Mouse (Mus musculus) layer of hippocampus, adult 9-11 months (tissue): Measurements from ENCODE around the gene Pygo2.
A peak's percentile ranks its signal among the peaks of the same experiment; 100 is the strongest.

ENCODE experiments used
- DNase-seq: peaks from one replicate; pipeline ENCODE4 v3.0.0; 2022

Gene Pygo2

DNA sequence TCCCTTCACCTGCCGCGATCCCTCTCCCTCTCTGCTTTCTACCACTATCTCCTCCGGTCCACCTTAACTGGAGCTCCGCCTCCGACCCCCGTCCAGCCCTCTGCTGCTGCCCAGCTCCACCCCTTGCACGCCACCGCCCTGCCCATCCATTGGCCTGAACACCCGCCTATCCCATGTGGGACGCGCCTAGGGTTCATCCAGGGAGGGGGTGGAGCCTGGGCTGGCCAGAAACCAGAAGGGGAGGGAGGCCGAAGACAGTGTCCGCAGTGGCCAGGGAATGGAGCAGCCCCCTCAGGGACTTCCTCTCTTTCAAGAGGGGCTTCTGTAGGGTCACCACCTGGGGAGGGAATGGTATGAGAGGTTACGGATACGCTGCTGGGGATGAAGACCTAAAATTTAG lies 36.4 kb upstream of the Pygo2 start:
- peak; percentile 98 for DNase-seq

DNA sequence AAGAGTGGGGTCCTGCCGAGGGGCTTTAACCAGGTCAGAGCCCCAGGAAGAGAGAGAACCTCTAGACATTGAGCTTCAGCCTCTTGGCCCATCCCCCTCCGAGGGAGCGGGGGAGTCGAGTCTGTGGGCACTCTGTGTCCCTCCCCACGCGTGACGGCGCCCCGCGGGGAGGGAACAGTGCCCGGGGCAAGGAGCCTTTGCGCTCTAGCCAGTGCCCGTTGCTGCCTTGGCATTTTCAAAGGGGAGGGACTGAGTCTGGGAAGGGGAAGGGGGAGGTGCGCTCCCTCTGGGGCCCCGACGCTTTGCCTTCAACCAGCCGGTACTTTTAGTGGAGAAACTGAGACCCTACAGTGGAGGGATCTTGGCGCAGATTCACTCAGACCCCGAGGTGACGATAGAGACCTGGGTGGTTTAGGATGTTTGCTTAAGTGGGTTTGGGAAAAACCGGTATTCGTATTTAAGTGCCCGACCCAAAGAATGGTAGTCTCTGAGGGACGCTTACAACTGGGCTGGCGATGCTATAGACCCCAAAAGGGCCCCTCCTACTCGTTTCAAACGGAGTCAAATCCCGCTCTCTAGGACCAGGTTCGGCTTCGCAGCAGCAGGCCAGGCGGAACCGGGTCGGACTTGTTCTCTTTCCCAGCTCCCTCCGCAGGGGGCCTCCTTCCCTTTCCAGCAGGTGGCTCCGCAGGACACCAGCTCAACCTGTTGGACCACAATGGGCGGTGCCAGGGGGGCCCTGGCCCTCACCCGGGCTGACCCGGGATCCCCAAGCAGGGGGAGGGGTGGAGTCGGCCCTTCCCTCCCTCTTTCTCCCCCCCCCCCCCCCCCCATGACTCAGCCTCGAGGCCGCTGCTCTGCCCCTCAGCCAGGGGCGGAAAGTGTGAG lies 35.8 kb upstream of the Pygo2 start, which contains the start of gene Zbtb7b:
Zbtb7b (minus strand) TSS at position 771 of the 888 bp plus-strand sequence.
- peak; percentile 76 for DNase-seq

DNA sequence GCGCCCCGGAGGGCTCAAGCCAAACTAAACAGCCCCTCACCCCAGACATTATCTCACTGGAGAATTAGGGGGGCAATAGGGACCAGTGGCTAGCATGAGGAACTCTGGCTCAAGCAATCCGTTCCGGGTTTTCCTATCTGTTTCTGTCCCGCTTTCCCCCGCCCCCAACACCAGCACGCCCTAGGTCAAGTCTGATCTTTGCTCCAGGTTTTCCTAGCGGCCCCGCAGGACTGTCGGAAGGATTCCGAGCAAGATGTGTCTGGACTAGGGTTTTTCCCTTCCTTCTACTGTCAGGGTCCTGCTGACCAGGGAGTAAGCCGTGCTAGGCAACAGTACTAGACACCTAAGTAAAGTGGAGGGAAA lies 35.1 kb upstream of the Pygo2 start:
- peak; percentile 78 for DNase-seq

DNA sequence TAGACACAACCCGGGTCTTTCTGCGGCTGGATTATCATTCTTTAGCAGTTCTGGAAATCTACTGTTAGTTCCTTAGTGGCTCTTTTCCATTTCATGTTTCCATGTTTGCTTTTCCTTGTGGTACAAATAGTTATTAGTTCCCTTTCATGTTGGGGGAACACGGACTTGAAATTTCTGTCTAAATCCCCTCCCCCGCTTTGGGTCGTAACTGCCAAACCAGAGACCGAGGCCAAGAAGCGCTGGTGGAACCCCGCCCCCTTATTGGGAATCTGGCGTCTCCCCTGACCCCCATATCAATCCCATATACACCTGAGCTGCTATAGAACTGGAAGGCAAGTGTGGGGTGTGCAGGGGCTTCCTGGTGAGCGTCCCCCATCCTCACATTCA lies 34.6 kb upstream of the Pygo2 start:
- no peak for DNase-seq

DNA sequence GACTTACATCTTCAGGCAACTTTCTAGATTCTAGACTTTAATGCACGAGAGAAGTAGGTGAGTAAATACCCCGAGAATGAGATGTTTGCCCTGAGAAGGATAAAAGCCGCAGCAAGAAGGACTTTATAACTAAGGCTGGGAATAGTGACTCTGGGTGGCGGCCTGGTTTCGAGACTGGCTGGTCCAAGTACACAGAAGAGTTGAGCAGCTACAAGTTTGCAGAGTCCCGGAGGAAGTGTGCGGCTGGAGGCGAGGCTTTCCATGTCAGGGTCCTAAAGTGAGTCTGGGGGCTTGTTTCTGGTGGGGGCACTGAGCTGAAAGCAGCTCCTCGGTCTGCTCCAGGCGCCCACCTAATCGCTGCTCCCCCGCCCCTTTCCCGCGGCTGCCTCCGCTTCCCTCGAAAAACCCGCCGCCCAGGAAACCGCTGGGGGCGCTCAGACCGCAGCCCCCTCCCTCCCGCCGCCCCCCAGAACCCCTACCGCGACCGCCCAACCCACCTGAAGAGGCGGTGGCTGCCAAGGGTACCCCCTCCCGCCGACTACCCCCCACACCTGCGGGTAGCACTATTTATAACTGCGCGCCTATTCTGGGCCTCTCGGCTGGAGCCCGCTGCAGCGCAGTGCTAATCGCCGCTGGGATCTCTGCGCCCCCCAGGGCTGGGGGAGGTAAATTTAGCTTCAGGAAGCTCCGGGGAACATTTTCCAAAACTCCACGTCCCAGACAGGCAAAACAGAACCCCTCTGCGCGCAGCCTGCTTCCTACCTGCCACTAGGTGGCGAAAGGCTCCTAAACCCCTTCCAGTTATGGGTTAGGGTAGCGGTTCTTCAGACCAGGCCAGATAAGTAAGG lies 34.0 kb upstream of the Pygo2 start:
- DNase-seq: no peak

DNA sequence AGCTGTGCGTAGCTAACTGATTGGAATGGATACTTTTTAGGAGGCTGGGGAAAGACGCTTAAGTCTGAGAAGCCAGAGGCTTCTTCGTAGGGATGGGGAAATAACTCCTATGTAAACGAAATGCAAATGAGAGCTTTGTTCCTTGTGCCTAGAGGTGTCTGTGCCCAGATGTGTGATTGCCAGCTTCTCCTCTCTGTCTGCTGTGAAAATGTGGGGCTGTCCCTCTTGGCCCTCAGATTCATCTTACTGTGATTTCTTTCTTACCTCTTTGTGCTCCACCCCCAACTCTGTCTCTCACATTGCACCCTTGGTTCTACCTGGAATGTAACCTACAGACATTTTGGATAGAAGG lies 33.4 kb upstream of the Pygo2 start:
- DNase-seq: no peak

DNA sequence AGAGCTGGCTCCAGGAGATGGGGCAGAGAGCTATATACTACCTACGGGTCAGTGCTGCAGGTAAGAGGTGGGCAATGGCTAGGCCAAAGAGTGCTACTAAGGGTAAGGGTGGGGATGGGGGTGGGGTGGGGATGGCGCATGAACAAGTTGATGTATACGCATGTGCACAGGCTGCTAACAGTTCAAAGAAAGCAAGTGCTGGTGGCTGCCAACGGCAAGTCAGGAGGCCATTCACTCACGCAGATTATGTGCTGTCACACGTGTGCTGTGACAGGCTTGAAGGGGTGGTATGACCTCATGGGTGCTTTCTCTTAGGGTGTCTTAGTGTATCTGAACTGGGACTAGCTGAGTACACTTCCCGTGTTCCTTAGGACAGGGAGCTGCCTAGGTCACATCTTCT lies 28.7 kb upstream of the Pygo2 start:
- no peak for DNase-seq

DNA sequence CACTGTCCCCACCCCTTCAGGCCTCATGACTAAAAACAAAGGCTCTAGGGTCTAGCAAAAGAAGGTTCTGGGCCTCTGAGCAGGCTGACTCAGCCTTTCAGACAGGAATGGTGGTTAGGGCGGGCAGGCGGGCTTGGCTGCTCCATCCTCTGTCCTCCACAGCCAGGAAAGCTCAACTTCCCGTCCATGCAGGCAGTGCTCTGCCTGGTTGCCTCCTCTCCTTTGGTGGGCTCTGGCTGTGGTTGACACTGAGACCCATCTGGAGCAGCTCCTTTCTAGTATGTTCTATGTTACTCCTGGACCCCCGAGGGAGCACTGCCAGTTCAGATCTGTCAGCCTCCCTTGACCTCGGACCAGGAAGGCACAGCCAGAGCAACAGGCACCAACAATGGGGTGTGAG lies 27.3 kb upstream of the Pygo2 start, which contains the start of gene Lenep:
Lenep (minus strand) TSS at position 101 of the 400 bp plus-strand sequence.
- DNase-seq: no peak

DNA sequence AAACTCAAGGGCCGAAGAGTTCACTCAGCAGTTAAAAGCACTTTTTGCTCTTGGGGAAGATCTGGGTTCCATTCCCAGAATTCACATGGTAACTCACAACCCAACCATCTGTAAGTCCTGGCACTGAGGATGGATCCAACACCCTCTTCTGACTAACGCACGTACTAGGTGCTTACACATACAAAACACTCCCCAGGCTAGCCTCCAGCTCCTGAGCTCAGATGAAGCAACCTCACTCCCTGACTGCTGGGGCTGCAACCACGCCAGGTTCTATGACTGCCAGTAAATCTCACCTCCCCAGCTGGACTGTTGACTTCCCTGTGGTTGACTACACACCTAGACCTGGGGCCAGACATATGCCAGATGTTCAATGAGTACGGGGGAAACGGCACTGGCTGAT lies 23.1 kb upstream of the Pygo2 start:
- no peak for DNase-seq

DNA sequence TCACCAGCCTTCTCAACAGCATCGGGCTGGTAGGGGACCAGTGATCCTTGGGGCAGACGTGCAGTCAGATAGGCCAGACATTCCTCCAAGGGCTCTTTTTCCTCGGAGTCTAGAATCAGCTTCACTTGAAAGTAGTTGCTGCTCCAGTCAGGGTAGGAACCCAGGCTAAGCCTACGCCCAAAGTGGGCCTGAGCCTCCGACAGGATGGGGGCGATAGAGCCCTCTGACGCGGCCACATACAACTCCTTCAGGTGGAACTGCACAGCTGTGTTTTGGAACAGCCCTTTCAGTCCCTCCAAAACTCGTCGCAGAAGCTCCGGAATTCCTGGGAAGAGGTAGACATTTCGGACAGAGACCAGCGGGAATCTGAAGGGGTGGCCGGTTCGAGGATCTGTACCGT lies 21.6 kb upstream of the Pygo2 start:
- no peak for DNase-seq

DNA sequence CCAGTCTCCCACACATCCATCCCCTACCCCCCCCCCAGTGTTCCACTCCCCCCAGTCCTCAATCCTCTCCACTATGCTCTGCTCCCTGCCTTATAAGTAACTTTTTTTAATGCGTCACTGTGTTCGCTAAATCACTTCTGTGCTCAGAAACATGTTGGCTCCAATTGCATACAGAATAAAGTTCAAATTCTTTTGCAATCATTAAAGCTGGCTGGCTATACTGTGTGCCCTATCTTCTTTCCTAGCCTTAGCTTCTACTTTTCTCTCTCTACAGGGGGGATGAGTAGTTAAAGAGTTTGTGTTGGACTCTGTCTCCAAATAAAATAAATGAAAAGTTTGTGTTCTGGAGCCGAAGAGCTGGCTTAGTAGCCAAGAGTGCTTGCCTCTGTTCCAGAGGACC lies 20.3 kb upstream of the Pygo2 start:
- DNase-seq: no peak

DNA sequence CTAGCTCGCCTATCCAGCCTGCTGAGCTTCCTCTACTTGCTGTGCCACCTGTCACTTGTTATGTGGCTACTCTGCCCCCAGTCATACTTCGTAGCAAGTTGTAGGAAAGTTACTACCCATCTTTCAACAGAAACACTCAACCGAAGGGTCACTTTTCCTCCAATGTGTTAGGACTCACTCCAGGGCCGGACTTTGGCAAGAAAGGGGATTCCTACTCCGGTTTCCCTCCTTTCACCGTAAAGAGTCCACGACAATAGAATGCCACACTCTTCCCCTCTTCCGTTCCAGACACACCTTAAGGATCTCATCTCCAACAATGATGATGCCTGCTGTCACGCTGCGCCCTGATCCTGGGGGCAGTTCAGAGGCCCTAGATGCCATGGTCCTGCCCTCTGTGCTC lies 19.1 kb upstream of the Pygo2 start:
- no peak for DNase-seq

DNA sequence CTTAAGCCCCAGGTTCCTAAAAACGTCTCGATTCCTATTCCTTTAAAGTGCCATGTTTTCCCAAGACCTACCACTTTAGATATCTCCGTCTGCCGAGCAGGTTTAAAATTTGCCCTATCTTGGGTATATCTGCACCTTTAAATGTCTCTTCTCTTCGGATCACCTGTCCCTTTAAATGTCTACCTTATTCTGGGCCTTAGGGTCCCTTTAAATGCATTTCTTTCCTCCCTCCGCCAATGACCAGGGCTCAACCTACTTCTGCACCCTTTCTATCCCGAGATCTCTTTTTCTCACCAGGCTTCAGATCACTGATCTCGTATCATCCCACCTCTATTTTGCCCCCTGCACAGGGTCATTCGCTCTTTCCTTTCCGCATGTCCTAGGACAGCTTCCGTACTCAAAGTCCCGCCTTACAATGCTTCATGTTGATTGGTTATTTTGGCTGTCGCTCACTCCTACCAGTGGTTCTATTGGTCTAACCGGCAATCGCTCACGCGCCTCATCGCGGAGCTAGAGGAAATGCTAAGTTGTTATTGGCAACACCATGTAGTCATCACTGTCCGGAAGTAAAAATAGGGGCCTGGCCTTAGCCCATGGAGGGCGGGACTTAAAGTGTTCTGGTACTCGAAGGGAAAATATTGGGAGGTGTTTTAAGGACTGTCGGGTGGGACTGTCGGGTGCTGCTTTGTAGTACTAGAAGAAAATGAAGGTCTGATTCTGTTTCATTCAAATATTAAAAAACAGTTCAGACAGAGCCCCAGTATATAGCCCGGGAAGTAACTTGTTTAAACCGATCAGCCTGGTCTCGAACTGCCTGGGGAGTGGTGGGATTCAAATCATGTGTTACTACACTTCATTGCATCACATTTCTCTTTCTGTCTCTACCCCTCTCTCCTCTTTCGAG lies 18.3 kb upstream of the Pygo2 start, which contains the start of gene Flad1:
Flad1 (minus strand) TSS at position 381 of the 904 bp plus-strand sequence.
- DNase-seq: peak; percentile 100

DNA sequence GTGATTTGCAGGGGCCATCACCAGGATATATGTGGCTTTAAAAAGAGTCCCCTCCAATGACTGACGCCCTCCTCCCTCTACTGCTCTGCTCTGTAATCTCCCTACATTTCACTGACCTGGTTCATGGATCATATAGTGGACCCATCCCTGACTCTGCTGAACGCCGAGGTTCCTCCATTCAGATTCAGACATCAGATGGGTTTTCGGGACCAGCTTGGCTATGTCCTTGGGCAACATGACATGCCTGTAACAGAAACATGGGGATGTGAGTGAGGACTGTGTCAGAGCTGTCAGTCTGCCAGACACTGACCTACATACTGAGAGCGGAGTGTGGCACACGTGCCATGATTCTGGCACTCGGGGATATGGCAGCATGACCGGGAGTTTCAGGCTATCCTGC lies 13.9 kb upstream of the Pygo2 start:
- no peak for DNase-seq

DNA sequence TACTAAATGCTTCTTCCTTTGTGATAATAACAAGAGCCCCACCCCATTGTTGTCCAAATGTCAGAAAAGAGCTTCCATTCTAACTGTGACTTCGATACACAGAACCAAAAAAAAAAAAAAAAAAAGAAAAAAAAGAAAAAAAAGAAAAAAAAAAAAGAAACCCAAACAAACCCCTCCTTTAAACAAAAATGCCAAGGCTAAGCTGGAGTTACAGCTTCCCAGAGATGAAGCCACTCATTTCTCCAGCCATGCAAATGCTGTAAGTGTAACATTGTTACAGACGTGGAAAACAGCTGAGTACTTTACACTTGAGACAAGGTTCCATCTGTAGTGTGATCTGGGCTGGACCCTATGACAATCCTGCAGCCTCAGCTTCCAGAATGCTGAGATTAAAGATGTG lies 12.9 kb upstream of the Pygo2 start:
- DNase-seq: no peak

DNA sequence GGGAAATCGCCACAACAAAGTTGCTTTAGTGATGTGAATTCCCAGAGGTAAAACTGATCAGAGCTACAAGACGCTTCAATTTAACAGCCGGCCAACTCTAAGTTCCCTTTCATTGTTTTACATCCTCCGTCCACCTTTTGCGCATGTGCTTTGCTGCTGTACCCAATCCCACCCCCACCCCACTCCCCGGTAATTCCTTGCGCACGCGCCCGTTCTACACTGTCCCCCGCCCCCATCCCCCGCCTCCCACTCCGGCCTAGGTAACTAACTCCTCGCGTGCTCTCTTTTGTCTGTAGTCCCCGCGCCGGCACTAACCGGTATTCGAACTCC lies 12.2 kb upstream of the Pygo2 start:
- DNase-seq: no peak

DNA sequence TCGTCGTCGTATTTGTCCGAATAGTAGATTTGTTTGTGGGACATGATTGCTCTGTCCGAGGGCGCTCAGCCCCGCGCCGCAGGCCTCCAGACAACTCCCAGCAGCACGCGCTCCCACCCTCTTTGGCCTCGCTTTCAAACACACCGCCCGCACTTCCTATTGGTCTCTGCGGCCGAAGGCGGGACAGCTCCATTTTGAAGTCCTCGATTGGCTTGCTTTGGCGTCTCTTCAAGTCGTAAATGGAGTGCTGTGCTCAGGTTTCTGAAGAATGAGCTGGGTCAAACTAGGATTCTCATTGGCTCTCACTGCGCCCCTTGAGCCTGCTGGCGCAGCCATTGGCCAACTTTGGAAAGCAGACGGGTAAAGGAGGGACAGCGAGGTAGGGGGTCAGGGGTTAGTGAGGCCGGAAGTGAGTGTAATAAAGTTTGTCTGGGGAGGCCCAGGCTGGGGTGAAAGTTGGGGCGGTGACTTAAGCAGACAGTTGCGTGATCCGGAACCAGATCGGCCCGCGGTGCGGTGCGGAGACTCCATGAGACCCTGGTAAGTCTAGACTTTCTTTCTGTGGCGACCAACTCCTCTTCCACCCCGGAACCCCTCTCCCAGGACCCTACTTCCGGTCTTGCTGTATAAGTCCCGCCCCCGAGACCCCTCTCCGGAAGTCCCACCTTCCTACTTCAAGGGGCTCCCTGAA lies 11.7 kb upstream of the Pygo2 start, which contains the start of the genes Cks1b and Shc1:
Cks1b (minus strand) TSS at position 214 of the 691 bp plus-strand sequence.
Shc1 (plus strand) TSS at position 274 of the 691 bp plus-strand sequence.
- peak; percentile 98 for DNase-seq

DNA sequence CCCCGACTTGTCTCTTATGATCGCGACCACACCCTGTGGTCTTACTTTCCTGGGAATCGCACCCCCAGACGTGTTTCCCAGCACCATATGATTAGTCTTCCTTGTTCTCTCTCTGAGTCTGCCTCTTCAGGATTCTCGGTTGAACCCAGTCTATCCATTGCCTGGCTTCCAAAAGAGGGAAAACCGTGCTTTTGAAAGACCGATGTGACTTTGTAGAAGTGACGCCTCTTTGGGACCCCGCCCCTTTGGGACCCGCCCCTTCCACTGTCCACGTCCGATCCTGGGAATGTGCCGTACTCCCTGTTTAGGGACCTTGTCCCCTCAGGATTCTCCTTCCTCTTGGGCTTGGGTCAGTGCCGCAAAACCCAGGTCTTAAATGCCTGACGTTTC lies 11.2 kb upstream of the Pygo2 start:
- no peak for DNase-seq

DNA sequence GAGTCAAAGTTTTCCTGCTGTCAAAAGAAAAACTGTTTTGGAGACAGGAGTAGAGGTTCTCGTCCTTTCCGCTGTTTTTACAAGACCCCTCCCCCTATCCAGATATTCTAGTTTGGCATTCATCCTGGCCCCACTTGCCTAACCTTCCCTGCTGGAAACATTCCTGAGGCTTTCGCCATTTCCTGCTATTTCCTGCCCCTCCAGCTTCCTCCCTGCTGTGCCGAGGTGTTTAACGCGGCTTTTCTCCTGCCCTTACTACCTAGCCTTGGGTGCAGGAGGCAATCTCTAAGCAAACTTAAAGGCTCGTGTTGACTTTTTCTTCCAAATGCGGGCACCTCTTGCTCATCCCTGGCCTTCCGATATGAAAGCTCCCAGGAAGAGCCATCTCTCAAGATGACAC lies 10.4 kb upstream of the Pygo2 start:
- no peak for DNase-seq

DNA sequence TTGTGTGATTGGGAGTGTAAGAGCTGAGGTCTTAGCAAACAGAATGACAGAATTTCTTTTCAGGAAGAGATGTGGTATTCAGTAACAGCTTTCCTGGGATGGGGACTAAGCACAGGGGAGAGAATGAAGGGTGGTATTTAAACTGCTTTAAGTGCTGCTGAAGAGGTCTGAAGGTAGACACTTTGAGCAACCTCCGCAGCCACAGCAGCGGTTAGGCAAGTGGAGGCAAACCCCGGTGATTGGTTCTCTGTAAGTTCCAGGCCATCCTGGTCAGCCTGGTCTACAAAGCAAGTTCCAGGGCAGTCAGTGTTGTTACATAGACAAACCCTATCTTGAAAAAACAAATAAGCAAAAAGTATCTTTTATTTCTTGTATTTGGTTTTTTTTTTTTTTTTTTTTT lies 10.0 kb upstream of the Pygo2 start:
- DNase-seq: no peak

DNA sequence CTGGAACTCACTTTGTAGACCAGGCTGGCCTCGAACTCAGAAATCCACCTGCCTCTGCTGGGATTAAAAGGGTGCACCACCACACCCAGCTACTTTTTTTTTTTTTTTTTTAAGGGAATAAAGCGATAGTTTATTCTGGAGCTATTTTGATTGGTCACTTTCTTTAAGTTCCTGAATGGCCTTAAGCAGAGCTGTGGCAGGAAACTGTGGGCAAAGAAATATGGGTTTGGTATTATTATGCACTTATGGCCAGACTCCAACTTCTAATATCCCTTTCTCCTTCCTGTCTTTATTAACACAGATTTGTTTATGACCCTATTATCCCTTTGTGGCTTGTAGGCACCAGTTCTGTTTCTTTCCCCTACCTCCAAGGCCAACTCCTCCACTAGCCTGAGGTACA lies 9.6 kb upstream of the Pygo2 start:
- DNase-seq: no peak
